Mouse (Mus musculus): ENCODE data around the gene Npas2.

Gene Npas2

DNA sequence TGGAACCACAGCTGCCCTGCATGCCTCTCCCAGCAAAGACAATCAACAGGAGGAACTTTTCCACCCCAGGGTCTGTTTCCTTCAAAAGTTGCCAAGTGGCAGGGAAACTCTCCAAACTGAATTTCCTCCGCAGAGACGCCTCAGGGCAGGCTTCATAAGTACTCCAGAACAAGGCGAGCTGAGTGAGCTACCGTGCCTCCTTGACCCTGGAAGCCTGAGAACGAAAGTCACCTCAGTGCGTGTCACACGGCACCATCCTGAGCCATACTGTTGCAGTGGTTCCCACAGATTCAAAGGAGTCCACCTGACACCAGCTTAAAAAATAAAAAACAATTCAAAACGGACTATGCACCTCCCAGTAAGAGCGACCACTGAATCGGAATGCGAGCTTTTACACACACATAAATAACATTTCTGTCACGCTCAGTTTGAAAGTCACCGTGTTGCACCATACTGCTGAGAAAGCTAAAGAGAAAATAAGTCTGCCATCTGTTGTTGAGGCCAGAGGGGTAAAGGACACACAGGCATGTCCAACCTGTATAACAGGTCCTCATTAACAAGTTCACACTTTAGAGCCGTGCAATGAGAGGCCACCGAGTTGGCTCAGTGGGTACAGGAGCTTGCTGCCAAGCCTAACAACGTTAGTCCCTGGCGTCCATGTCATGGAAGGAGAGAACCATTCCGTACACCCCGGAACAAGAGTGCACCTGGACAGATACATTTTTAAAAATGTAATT is 216.7 kb downstream of the Npas2 start:
- no peak for DNase-seq (ENCODE audit: low spot score in 2 of 2)

Measured in urinary bladder, adult 18-20 months (tissue).